Mouse (Mus musculus): ENCODE data around the gene Ccdc57. TPM values are rescaled to one million over a fixed set of nuclear protein-coding genes. Genes with fewer than 3 reads are reported as not detected.
"Not testable (repeated sequence)": the region's sequence is repeated elsewhere in the genome, so short reads cannot be mapped to it uniquely, and the experiment has no call there.

The Ccdc57 gene
- total RNA-seq, 2 experiments from 2014 or later = 4.1 to 4.9 TPM

DNA sequence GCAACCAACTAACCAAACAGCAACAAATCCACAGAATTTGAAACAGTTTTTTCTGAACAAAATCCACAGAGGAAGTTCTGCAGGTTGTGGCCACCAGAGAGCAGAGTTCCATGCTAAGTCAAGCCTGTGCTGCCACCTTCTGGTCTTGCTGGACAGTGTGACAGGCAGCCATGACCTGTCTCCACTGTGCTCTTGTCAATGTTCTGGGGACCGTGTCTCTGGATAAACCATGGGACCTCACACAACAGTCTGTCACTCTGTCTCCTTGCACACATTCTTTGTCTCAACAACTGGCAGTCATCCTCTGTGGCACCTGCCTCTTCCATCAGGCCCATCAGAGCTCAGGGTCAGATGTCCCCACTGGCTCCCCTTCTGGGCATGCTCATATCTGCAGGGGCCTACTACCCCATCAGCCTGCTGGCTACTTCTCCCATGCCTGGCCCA lies 27.2 kb downstream of the Ccdc57 start:
- peak; percentile 53 to 70 for DNase-seq
- intact Hi-C loops (cut with DNase I) = loop anchor here (10.0 kb wide), 1 partner anchor 249 kb away; no protein-coding TSS in a partner anchor

- intact Hi-C loops (cut with DNase I) = loop anchor here (10.0 kb wide), 1 partner anchor 250 kb away; no protein-coding TSS in a partner anchor
- no peak for DNase-seq
These were observed 28.1 kb downstream of the Ccdc57 start for GRCm38 (mm10) chr11:120904561-120904960.

GRCm38 (mm10) chr11:120903159-120903850 lies 29.4 kb downstream of the Ccdc57 start:
- intact Hi-C loops (cut with DNase I) = loop anchor here (10.0 kb wide), 1 partner anchor 251 kb away; no protein-coding TSS in a partner anchor
- DNase-seq = no peak

GRCm38 (mm10) chr11:120902487-120903142 lies 30.1 kb downstream of the Ccdc57 start:
- DNase-seq = no peak
- intact Hi-C loops (cut with DNase I) = loop anchor here (10.0 kb wide), 1 partner anchor 252 kb away; no protein-coding TSS in a partner anchor

DNA sequence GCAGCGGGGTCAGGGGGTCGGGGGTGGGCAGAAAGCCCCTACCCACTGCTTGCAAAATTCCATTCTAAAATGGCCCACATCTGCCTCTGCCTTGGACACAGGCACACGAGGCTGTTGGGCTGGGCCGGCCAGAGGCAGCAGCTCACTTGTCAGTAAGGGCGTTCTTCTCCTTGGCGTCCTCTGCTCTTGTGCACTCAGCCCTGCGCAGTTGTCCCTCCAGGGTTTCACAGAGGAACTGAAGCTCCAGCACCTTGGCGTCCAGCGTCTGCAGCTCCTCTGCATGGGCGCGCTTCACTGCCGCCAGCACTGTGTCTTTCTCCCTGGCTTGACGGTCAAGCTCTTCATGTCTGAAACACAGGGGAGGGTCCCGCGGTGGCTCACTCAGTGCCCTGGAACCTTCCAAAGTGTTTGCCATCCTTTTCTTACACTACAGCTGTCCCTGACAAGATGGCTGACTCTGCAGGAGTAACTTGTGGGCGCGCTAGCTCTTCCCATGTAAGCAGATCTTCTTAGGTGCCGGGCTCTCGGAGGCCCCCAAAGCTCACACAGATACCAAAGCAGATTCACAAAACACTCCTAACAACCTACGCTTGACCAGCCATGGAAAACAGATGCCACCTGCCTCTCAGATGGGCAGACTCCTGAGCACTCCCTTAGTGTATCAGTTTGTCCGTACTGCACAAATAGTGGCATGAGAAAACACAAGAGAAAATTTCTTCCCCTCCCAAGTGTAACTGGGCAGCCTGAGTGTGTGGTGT lies 30.8 kb downstream of the Ccdc57 start:
- intact Hi-C loops (cut with DNase I) = loop anchor here (10.0 kb wide), 1 partner anchor 253 kb away; no protein-coding TSS in a partner anchor

DNA sequence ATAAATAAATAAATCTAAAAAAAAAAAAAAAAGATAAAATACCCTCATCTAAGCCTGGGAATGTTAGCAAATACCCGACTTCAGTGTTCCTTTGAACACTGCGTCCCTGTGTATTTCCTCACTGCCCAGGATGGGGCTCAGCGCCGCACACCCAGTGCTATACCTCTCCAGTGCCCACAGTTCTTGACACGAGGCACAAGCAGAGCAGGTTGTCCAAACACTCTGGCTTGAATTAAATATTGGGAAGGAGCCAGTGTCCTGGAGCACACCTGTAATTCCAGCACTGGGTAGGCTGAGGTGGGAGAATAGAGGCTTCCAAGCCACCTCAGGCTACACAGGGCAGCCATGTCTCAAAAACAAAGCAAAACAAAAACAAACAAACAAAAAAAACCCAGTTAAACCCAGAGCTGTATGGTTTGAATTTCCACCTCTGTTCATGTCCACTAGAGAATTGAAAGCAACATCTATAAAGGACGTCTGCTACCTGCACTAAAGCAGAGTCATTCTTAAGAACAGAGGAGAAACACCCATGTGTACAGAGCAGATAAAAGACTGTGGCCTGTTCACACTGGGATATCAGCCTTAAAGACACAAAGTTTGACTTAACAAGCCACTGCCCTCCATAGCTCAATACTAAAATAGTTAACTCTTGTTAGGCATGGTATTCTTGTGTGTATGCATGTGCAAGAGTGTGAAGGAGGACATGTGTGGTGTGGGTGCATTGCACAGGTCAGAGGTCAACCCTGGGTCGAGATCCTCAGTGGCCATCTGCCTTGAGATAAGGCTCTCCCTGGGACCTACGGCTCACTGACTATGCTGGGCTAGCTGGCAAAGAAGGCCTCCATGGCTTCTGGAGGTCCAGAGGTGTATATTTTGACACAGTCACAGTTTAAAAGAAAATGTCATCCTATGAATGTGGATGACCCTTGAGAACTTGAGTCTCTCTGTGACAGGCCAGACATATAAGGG lies 32.1 kb downstream of the Ccdc57 start:
- DNase-seq = no peak
- intact Hi-C loops (cut with DNase I) = loop anchor here (10.0 kb wide), 1 partner anchor 254 kb away; no protein-coding TSS in a partner anchor

More for the DNA sequence above, 30.8 kb downstream of the Ccdc57 start:
- DNase-seq = no peak

- intact Hi-C loops (cut with DNase I) = no loop called here
- DNase-seq = no peak
These were observed 34.5 kb downstream of the Ccdc57 start for GRCm38 (mm10) chr11:120898114-120898548.

DNA sequence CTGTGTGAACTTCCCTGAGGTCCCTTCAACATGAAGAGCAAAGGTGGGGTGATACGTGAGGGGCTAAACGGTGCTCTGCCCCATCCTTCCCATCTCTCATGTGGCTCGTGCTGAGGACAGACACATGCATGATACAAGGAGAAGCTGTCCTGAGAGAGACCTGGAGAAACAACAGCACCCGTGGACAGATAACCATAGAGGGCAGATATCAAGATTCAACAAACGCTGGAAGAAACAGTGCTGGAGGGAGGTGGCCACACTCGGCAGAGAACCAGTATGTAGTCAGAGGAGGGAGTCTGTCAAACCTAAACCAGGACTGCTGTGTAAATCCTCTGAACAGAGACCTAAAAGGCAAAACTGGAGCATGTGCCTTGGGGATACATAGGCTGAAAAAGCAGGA lies 37.2 kb downstream of the Ccdc57 start:
- intact Hi-C loops (cut with DNase I) = no loop called here
- DNase-seq = no peak

- intact Hi-C loops (cut with DNase I) = loop anchor here (5.0 kb wide), 1 partner anchor 308 kb away; the partner anchor contains the start of genes Hexdc and Ogfod3
- no peak for DNase-seq
These were observed 38.3 kb downstream of the Ccdc57 start for GRCm38 (mm10) chr11:120894397-120894796.

- intact Hi-C loops (cut with DNase I) = no loop called here
- DNase-seq = no peak
These were observed 43.5 kb downstream of the Ccdc57 start for GRCm38 (mm10) chr11:120889216-120889615.

GRCm38 (mm10) chr11:120888718-120889117 lies 44.0 kb downstream of the Ccdc57 start:
- intact Hi-C loops (cut with DNase I) = no loop called here
- DNase-seq = peak; percentile 45 to 58

GRCm38 (mm10) chr11:120887502-120887901 lies 45.2 kb downstream of the Ccdc57 start:
- no peak for DNase-seq
- intact Hi-C loops (cut with DNase I) = no loop called here

DNA sequence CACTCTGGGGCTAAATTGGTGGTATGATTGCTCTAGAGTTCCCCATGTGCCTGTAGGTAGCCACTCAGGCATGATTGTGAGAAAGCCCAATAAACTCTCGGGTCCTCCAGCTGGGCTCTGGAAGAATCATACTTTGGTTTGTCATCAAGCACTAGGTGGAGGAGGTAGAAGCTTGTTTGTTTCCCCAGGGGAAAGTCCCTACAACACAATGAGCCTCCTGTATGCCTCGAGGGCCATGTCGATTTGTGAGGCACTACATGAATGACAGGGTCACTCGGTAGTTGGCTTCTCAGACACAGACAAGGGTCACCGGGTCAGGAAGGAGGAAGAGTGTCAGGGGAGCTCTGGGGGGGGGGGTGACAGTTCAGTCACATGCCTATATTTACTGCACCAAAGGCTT lies 46.2 kb downstream of the Ccdc57 start:
- no peak for DNase-seq
- intact Hi-C loops (cut with DNase I) = no loop called here

DNA sequence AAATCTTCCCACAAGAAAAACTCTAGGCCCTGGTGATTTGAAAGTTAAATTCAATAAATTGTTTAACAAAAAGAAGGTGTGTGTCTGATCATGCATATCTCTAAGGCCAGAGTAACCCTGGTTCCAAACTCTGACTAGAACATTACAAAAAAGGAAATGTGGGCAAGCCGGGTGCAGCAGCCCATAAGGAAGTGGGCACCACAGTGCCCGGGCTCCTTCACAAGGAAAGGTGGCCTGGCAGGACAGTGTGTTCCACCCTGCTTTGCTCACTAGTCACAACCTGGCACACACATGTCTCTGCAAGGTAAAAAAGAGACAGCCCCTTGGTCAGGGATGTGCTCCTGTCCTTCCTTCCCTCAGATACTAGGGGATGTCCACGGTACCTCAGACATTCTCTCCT lies 49.1 kb downstream of the Ccdc57 start:
- DNase-seq = no peak
- intact Hi-C loops (cut with DNase I) = no loop called here

- DNase-seq = no peak
- intact Hi-C loops (cut with DNase I) = no loop called here
These were observed 49.7 kb downstream of the Ccdc57 start for GRCm38 (mm10) chr11:120882931-120883330.

DNA sequence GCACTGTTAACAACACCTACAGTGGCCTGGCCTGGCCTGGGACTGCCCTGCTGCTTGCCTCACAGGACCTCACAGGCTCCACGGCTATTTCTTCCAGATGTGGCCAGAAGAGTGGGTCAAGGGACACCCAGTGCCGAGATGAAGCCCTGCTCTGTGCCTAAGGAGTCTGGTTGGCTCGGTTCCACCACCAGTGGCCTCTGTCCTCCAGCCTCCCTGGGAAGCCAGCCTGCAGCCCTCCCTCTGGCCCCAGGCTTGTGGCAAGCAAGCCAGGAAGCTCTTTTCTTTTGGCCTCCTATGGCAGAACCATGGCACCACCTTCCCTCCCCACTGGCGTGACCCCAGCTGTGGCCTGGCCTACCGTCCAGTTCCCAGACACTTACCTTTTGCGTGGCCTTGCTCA lies 59.5 kb downstream of the Ccdc57 start:
- peak; percentile 40 to 46 for DNase-seq
- intact Hi-C loops (cut with DNase I) = no loop called here

- intact Hi-C loops (cut with DNase I) = no loop called here
- no peak for DNase-seq
These were observed 61.2 kb downstream of the Ccdc57 start for GRCm38 (mm10) chr11:120871521-120871920.

DNA sequence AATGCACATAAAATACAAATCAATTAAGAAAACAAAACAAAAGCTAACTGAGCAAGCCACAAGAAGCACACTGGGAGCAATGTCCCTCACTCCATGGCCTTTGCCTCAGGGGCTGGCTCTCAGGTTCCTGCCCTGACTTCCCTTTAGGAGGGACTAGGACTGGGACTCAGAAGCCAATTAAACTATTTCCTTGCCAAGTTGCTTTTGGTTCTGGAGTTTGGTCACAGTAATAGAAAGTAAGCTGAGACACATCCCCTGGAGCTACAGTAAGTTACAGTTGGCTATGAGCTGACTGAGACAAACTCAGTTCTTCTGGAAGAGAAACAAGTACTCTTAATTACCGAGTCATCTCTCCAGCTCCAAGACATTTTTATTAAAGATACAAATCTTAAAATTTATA lies 66.9 kb downstream of the Ccdc57 start:
- no peak for DNase-seq
- intact Hi-C loops (cut with DNase I) = no loop called here

DNA sequence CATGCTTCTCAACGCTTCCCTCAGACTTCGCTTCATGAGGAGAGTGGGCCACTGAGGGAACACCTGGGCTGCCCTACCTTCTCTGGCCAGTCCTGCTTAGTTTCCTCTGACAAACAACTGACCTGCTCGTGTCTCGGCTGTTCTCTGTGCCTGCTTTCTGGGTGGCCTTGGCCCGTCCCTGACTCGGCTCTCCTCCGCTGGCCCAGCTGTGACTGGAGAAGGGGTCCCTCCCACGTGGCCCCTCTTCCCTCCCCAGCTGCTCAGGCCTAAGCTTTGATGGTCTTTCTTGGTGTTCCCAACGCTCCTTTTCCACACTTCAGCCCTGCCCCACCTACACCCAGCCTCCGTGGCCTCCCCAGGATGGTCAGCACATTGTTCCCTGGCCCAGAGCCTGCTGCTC lies 69.9 kb downstream of the Ccdc57 start:
- intact Hi-C loops (cut with DNase I) = no loop called here

DNA sequence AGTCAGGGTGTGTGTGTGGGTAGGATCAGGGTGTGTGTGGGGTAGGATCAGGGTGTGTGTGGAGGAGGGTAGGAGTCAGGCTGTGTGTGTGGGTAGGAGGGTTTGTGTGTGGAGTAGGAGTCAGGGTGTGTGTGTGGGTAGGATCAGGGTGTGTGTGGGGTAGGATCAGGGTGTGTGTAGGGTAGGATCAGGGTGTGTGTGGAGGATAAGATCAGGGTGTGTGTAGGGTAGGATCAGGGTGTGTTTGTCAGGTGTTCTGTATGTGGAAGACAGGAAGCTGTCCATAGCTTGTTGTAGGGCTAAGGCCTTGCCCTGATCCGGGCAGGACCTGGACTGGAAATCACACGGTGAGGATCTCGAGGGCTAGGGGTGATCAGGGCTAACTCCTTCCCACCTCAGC lies 76.7 kb downstream of the Ccdc57 start:
- DNase-seq; intact Hi-C loops (cut with DNase I): not testable (repeated sequence)

More for the DNA sequence above, 69.9 kb downstream of the Ccdc57 start:
- DNase-seq = no peak

Data from gastrocnemius, postnatal 36 days (tissue).